Mouse (Mus musculus): ENCODE results near the gene Slc28a1.

DNA sequence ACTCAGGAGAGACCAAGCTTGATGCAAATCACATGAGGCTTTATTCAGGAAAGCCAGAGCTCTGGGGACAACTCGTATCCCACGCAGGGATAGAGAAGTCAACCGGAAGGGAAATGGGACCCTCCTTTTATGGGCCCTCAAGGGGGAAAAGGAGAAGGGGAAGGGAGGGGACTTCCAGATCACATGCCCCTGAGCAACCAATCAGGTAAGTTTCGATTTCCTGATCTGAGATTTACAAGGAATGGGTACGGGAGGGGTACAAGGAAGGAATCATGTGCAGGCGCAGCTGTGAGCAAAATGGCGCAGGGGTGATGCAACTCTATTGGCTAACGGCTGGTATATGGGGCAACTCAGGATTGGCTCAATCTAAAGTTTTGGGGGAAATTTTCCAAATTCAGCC lies 36.6 kb downstream of the Slc28a1 start:
- TF ChIP-seq CTCF (IDR thresholded peaks at IDR 0.05; ENCODE audit: insufficient read depth, low read length) (no peak), POLR2A (IDR thresholded peaks at IDR 0.05; ENCODE audit: borderline replicate concordance, extremely low read depth, low read depth, low read length) (no peak)
